Mouse (Mus musculus) ES-Bruce4 (cell line): Measurements from ENCODE around the gene Eif3l. TPM values are rescaled to one million over a fixed set of nuclear protein-coding genes. Genes with fewer than 3 reads are reported as not detected.

ENCODE experiments used
- H3K27ac ChIP-seq: 2 replicates; pipeline ENCODE4 v1.5.1; 2012; ENCODE audit warnings: low read length, inconsistent platforms; ENCODE audit not compliant: insufficient read depth
- H3K27me3 ChIP-seq: 2 replicates; pipeline ENCODE4 v1.6.1; 2012; ENCODE audit warnings: mild to moderate bottlenecking, low read length, inconsistent platforms; ENCODE audit not compliant: control insufficient read depth, poor library complexity, insufficient read depth, severe bottlenecking
- H3K36me3 ChIP-seq: 2 replicates; pipeline ENCODE4 v1.6.1; 2012; ENCODE audit warnings: inconsistent platforms, mild to moderate bottlenecking, low read length, moderate library complexity; ENCODE audit not compliant: control insufficient read depth, poor library complexity, insufficient read depth, severe bottlenecking
- H3K4me1 ChIP-seq: one replicate; pipeline ENCODE4 v1.8.1; 2011; ENCODE audit warnings: low read length; ENCODE audit not compliant: control insufficient read depth, insufficient read depth
- H3K4me3 ChIP-seq: 2 replicates; pipeline ENCODE4 v1.5.1; 2011; ENCODE audit warnings: low read depth, mild to moderate bottlenecking, low read length
- H3K9ac ChIP-seq: 2 replicates; pipeline ENCODE4 v1.6.1; 2012; ENCODE audit warnings: low read depth, mild to moderate bottlenecking, inconsistent platforms; ENCODE audit not compliant: poor library complexity, severe bottlenecking
- H3K9me3 ChIP-seq: replicated peaks from 2 replicates; pipeline ENCODE4 v1.6.1; 2012; ENCODE audit warnings: mild to moderate bottlenecking, low read length, inconsistent platforms; ENCODE audit not compliant: control insufficient read depth, poor library complexity, insufficient read depth, severe bottlenecking
- CTCF ChIP-seq: IDR thresholded peaks from one replicate; pipeline ENCODE4 v1.8.1; 2011; ENCODE audit warnings: low read depth, low read length
- EP300 ChIP-seq: IDR thresholded peaks from 2 replicates; pipeline ENCODE4 v1.6.1; 2011; ENCODE audit warnings: low read depth, low read length; ENCODE audit not compliant: insufficient read depth
- POLR2A ChIP-seq: IDR thresholded peaks from one replicate; pipeline ENCODE4 v1.8.1; 2011; ENCODE audit warnings: low read length; ENCODE audit not compliant: insufficient read depth
- polyA plus RNA-seq: library from polyadenylated mRNA; stranded (reverse); fragments of >200 nt; gene quantifications from 2 replicates; pipeline ENCODE4 v1.2.4, GENCODE M21; 2011; ENCODE audit warnings: low read depth; ENCODE audit not compliant: missing spikeins, insufficient read depth, insufficient read length

Eif3l gene
- polyA plus RNA-seq, 1 experiment: 608 TPM

- 0 out of 2 replicates have a peak, but pooled peaks cover 4% of the 10 kb centered on the region for H3K36me3 ChIP-seq
- H3K27ac ChIP-seq: no peak overlapping the region
- no peaks in the 10 kb centered on the region for H3K9me3 ChIP-seq
- TF ChIP-seq POLR2A (no peak), EP300 (no peak), CTCF (no peak)
- H3K4me1 ChIP-seq: peaks cover 3% of the 10 kb centered on the region
- no peak overlapping the region for H3K4me3 ChIP-seq
- no peaks in the 10 kb centered on the region for H3K27me3 ChIP-seq
- no peak overlapping the region for H3K9ac ChIP-seq
Measured at GRCm38 (mm10) chr15:79060887-79061565, 14.0 kb upstream of the Eif3l start.

- H3K27ac ChIP-seq: peak within 1 kb of the TSS; percentile 26; the same call in 1 of the 2 replicates
- no peaks in the 10 kb centered on the region for H3K27me3 ChIP-seq
- H3K36me3 ChIP-seq: no peaks in the 10 kb centered on the region
- TF ChIP-seq EP300 (no peak), POLR2A (no peak), CTCF (no peak)
- no peaks in the 10 kb centered on the region for H3K9me3 ChIP-seq
- H3K4me3 ChIP-seq: peak within 1 kb of the TSS; percentile 66
- H3K9ac ChIP-seq: peak within 1 kb of the TSS; percentile 73
- H3K4me1 ChIP-seq: peaks cover 6% of the 10 kb centered on the region
Measured at GRCm38 (mm10) chr15:79062376-79063159, 12.4 kb upstream of the Eif3l start, which contains the start of gene Ankrd54. Gene Ankrd54, minus strand, starts transcription at chr15:79062893.

GRCm38 (mm10) chr15:79063160-79063740 lies 11.7 kb upstream of the Eif3l start:
- Histone ChIP-seq H3K27ac (peak overlapping the region; percentile 26; the same call in 1 of the 2 replicates), H3K9me3 (no peaks in the 10 kb centered on the region), H3K36me3 (no peaks in the 10 kb centered on the region), H3K9ac (peak overlapping the region; percentile 70), H3K4me1 (peaks cover 6% of the 10 kb centered on the region), H3K4me3 (peak overlapping the region; percentile 66), H3K27me3 (no peaks in the 10 kb centered on the region)
- TF ChIP-seq POLR2A (no peak), CTCF (no peak), EP300 (no peak)

- Histone ChIP-seq H3K4me1 (peaks cover 6% of the 10 kb centered on the region), H3K36me3 (no peaks in the 10 kb centered on the region), H3K9me3 (no peaks in the 10 kb centered on the region), H3K9ac (0 out of 2 replicates have a peak overlapping the region, but pooled peaks have one; percentile 34), H3K27me3 (no peaks in the 10 kb centered on the region), H3K4me3 (peak overlapping the region; percentile 21; the same call in 1 of the 2 replicates), H3K27ac (peak overlapping the region; percentile 77)
- TF ChIP-seq POLR2A (no peak), EP300 (no peak), CTCF (no peak)
Measured at GRCm38 (mm10) chr15:79065086-79065770, 9.8 kb upstream of the Eif3l start.

GRCm38 (mm10) chr15:79066276-79066675 lies 8.7 kb upstream of the Eif3l start:
- Histone ChIP-seq H3K27me3 (no peaks in the 10 kb centered on the region), H3K4me1 (peaks cover 6% of the 10 kb centered on the region), H3K36me3 (no peaks in the 10 kb centered on the region), H3K4me3 (no peak overlapping the region), H3K27ac (peak overlapping the region; percentile 67; the same call in 1 of the 2 replicates), H3K9ac (no peak overlapping the region), H3K9me3 (no peaks in the 10 kb centered on the region)
- TF ChIP-seq EP300: no peak
- no peak for TF ChIP-seq CTCF
- no peak for TF ChIP-seq POLR2A
